Mouse (Mus musculus): ENCODE data around the gene Unc13a. TPM values are rescaled to one million over a fixed set of nuclear protein-coding genes. Genes with fewer than 3 reads are reported as not detected.
"Not testable (repeated sequence)": the region's sequence is repeated elsewhere in the genome, so short reads cannot be mapped to it uniquely, and the experiment has no call there.

The Unc13a gene
- total RNA-seq (2021), result under 1 TPM; 0.55 to 0.87 TPM
- long read RNA-seq, experiment 1, partial matches to known transcripts, result 1 of 1 reads
- long read RNA-seq, experiment 1, other reads (novel, unspliced or antisense), result 0 of 1 reads
- long read RNA-seq, experiment 2, result 0 reads

DNA sequence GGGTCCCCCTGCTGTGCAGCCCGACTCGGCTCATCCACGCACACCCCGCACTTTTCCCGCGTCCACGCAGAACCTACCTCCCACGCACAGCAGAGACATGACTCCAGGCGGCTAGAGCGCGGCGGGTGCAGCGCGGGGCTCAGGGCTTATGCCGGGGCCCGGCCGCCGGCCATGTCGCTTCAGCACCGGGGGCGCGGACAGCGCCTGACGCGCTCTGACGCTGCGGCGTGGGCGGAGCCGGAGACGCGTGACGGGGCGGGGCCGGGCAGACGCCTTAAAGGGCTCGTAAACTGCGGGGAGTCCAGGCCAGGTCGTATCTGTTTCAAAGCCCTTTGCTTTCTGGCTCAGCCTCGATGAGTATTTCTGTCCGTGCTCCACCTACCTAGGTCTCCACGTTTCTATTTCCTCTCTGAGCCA, at the start of gene Unc13a:
TSS of gene Unc13a (minus strand) at position 209 of the 417 bp plus-strand sequence.
- peak; percentile 88 to 92 for DNase-seq

DNA sequence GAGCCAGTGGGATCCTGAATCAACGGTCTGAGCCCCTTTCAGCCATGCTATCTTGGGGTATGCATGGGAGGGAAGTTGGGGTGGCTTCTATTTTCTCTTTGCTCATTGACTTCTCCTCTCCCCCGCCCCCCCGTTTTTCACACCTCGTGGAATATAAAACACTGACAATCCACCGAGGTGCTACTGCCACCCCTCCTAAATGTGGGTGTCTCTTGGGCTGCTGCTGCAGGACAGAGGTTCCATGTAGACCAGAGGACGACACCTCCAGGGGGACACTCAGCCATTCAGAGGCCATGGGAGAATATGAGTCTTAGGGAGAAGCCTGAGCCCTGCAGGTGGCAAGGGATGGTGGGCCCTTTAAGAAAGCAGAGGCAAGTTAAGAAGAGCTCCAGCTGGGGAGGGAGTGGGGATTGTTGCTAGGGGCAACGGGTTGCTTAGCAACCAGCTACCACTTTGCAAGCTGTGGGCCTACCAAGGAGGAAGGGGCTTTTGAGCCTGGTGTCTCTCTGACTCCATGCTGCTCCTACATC, 48.4 kb upstream of the Unc13a start:
- no peak for DNase-seq

DNA sequence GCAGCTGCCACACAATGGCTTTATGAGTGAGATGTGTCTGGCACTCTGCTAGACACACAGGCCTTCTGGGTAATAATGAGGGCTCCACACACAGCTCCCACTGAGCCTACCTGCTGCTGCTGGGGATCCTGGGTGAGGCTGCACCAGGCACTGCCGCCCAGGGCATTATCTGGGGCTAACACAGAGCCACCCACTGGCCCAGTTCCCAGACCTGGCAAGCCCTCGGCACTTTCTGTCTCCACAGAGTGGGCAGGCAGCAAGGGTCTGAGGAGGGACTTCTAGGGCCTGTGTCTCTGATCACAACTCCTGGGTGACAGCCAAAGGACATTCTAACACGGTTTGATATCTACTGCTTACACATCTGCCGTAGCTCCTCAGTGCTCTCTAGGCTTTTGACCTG, 47.7 kb upstream of the Unc13a start:
- peak; percentile 60 to 64 for DNase-seq

DNA sequence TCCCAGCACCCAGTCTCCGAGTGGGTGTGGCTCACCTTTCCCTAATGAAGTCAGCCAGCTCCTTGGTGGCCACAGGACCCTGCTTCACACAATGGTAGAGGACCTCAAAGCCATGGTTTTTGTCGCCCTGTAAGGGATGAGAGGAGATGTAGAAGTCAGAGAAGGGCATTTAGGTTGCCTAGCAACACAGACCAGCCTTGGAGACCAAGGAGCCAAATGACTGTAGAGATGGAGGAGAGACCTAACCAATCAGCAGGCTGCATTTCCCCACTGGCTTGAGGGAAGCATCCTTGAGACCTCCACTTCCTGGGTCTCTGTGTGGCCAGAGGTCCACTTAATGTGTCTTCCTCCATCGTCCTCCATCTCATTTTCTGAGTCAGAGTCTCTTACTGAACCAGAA, 46.7 kb upstream of the Unc13a start:
- no peak for DNase-seq

DNA sequence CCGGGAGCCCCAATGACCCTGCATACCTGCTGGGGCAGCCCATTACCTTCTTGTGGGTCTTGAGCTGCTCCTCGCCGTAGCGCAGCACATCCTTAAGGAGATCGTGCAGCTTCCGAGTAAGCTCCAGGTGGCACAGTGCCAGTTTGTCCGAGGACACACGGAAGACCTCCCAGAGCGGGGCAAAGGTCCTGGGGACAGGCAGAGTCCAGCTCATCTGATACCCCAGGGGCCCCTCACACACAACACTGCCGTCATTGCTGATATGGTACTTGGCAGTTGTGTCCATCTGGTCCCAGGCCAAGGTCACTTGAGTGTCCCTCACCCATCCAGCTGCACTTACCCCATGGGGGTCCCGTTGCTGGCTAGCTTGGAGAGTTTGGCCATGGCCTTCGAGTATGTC, 45.5 kb upstream of the Unc13a start:
- no peak for DNase-seq

DNA sequence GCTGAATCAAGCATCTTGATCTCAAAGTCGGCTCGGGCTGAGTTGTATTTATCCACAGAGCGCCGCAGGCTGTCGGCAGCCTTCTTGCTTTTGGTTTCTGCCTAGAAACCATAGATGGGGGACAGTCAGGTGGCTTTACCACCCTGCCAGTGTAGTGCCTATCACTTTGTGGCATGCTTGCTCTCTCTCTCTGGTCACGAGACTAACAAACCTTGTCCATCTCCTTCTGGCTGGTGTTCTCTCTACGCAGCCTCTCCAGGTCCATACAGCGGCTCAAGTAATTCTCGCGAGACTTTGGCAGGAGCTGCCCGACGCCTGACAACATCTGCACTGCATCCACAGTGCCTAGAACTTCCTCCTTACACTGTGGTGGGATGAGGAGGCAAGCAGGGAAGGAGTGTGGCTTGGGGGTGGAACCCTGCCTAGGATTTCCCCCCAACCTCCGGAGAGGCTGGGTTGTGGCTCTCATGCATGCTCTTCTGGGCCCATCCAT, 45.0 kb upstream of the Unc13a start:
- no peak for DNase-seq

GRCm38 (mm10) chr8:71715531-71715930, 44.0 kb upstream of the Unc13a start:
- DNase-seq, result no peak

- no peak for DNase-seq
Measured at GRCm38 (mm10) chr8:71711574-71711973, 40.0 kb upstream of the Unc13a start.

DNA sequence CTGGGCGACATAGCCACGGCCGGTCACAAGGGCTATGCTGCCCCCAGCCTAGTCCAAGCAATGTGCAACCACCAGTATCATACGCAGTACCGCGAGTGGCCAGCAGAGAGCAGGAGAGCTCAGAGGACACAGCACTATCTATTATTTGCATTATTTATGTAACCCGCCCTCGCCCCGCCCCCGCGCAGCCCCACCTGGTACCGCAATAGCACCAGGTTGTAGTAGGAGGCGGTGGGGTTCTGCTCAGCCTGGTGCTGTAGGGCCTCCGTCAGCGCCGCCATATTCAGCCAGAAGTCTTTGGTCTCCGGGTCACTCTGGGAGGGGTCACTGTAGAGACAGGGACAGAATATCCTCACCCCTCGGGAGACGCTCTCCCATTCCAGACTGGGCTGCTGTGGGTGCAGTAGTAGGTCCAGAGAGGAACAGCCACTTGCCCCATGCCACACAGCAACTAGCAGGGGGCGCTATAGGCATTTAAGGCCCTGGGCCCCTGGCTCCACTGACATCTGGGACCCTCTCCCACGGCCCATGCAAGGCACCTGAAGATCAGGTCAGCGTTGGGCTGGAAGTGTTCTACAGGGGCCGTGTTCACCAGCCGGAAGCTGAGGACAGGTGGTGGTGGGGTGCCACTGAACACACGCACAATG, 38.4 kb upstream of the Unc13a start:
- peak; percentile 69 to 91 for DNase-seq

DNA sequence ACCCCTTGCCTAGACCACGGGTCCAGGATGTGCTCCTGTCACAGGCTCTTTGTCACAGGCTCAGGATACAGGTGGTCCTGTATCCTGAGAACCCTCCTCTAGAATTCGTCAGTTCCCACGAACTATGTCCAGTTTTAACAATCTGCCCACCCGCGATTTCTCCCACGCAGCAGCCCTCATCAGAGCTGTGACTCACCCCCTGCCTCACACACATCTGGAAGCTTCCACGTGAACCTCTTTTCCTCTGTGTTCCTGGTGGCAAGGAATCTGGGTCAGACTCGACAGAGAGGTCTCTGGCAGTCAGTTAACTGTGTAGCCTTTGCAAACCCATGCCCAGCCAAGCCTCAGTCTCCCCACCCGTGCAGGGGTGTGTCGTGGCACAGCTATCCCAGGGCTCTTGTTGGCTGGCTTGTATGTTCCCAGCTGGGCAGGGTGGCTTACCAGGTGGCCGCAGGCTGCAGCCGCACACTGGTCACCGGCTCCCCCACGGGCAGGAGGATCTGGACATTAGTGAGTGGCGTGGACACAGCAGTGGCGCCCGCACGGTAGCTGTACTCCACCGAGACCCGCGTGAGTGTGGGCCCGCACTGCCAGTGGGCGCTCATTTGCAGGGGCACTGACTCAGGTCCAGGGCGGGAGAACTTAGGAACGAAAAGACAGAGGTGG, 37.7 kb upstream of the Unc13a start:
- DNase-seq, result no peak

GRCm38 (mm10) chr8:71707874-71708273, 36.3 kb upstream of the Unc13a start:
- DNase-seq, result peak in 1 of 2 experiments; percentile 60

DNA sequence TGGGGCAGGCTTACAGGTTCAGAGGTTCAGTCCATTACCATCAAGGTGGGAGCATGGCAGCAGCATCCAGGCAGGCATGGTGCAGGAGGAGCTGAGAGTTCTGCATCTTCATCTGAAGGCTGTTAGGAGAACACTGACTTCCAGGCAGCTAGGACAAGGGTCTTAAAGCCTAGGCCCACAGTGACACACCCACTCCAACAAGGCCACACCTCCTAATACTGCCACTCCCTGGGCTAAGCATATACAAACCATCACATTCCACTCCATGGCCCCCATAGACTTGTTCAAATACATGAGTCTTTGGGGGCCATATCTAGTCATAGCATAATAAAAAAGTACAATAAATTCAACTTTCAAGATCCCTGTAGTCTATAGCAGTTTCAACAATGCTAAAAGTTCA, 31.8 kb upstream of the Unc13a start:
- not testable (repeated sequence) for DNase-seq

DNA sequence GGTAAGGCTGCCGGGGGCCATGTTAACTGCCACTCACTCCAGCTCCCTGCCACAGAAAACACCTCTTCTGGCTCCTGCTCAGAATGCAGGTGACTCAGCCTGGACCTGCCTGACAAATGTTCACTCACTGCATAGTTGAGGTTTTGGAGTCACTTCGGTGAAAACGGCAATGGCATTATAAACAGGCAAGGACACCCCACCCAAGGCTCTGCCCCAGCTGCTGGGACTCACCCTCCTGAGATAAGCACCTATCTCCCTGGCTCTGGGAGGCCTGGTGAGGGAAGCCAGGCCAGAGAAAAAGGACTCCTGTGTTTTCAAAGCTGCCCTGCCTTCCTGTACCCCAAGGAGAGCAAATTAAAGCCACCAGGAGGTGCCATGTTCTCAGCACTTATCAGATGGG, 31.4 kb upstream of the Unc13a start:
- no peak for DNase-seq

DNA sequence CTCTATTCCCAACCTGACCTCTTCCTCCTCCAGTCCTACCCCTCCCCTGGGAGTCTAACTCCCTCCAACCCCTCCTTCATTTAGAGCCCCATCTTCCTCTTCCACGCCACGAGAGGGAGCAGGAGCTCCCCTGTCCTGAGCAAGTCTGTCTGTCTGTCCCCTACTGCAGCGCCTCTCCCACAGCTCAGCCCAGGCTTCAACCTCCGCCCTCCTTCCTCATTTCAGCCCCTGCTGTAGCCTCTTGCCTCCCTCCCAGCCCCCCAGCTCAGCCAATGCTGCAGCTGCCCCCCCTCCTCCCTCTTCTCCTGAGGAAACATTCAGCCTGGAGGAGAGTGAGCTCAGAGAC, 30.5 kb upstream of the Unc13a start:
- DNase-seq, result no peak

DNA sequence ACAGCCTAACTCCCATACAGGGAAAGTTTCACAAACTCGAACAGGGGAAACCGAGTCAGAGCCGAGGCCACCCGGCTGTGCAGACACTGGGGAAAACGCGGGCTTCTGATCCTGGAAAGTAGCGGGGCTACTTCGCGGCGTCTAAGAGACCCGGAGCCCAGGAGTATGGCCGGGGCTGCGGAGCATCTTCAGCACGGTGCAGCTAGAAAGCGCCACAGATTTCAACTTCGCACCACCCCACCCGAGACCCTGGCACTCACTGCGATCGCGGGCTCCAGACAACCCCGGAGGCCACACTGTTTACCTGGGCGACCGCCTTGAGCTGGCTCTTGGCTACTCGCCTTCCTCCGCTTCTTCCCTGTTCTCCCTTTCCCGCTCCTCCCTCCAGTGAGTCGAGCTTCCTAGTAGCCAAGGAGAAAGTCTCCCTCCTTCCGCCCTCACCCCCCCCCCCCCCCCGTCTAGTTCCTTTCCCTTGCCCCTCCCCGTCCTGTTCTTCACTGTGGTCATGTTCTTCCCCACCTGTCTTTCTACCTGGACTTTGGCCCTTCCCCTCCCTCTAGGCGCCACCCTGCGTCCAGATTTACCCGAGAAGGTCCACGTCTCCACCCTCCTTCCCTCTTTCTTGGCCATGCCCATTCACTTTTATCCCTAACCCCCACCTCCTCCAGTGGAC, 30.0 kb upstream of the Unc13a start, which contains the start of gene B3gnt3:
TSS of gene B3gnt3 (minus strand) at position 376 of the 673 bp plus-strand sequence.
- DNase-seq, result no peak

GRCm38 (mm10) chr8:71700493-71701269, 29.1 kb upstream of the Unc13a start:
- peak; percentile 59 to 78 for DNase-seq

- DNase-seq, result not testable (repeated sequence)
Measured at GRCm38 (mm10) chr8:71695456-71695855, 23.9 kb upstream of the Unc13a start.

DNA sequence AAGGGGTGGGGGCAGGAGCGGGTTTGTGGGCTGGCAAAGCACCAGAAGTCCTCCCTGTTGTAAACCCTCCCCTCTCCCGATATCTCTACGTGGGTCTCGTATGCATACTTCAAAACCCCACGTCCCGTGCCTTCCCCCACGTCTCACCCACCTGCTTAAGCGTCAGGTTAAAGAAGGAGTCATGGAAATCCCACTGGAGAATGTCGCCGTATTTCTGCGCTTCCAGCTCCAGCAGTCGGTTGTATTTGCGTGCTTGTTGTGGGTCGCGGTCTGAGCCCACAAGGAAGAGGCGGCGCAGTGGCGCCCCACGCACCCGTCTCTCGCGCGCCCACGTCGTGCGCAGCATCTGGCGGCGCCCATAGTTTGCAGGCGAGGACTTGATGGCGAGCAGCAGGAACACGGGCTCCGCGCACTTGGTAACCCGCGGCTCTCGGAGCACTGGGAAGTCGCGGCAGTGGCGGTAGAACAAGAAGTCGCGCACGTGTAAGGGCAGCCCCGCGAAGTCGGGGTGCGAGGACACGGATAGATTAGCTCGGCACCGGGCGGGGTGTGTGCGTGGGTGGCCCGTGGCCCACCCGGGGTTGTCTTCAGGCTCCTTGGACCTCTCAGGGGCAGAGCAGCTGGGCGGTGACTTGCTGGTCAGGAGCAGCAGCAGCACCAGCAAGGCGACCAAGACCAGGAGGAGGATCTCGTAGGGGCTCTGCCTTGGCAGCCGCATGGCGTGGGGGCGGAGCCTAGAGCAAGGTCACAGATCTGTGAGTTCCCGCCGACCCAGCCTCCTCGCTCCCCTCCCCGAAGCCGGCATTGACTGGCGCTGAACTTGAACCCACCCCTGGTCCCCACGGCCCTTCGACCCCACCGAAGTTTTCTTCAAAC, 21.8 kb upstream of the Unc13a start:
- no peak for DNase-seq

- DNase-seq, result no peak
Measured at GRCm38 (mm10) chr8:71692509-71692908, 21.0 kb upstream of the Unc13a start.

- no peak for DNase-seq
Measured at GRCm38 (mm10) chr8:71689028-71689427, 17.5 kb upstream of the Unc13a start, which contains the start of gene Insl3. Insl3 (plus strand) TSS chr8:71689214.

DNA sequence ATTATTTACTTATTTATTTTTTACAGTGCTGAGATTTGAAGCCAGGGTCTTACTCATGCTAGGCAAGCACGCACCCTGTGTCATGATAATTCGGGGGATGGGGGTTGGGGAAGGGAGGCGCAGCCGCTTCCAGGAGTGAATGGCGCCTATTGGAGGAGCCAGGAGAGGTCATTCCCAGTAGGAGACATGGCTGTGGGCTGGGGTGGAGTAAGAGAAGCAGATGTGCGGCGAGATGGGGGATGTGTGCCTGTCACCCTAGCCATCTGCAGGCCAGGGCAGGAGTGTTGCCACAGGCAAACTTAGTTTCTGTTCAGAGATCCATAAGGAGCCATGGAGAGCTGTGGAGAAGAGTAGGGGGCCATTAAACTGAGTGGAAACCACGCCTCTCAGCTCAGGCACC, 16.1 kb upstream of the Unc13a start:
- no peak for DNase-seq
